Mouse (Mus musculus): ENCODE data around the gene Gsn. TPM values are rescaled to one million over a fixed set of nuclear protein-coding genes. Genes with fewer than 3 reads are reported as not detected.

Gsn gene
- polyA plus RNA-seq, 1 experiment from 2014 or later: 72.4 TPM

DNA sequence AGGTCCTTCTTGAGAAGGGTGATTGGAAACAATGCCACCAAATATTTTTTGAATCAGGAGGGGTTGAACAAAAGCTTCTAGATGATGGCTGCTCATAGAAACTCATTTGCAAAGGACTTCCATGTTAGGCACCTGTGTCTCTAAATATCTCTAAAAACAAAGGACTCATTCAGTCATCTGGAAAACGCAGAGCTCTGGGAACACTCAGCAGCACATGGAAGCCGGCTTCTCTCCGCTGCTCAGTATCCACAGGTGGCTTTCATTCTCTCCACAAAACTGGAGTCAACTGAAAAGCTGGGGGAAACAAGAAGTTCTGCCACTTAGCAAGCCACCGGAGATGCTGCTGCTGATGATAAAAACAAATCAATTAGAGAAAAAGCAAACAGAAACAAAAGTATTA lies 28.0 kb upstream of the Gsn start:
- WGBS: 48% methylated on average over 4 of the region's 4 CpGs
- ATAC-seq (ENCODE audit: low FRiP score): no peak
- no peaks in the 10 kb centered on the region for H3K9me3 ChIP-seq (replicated peaks)

DNA sequence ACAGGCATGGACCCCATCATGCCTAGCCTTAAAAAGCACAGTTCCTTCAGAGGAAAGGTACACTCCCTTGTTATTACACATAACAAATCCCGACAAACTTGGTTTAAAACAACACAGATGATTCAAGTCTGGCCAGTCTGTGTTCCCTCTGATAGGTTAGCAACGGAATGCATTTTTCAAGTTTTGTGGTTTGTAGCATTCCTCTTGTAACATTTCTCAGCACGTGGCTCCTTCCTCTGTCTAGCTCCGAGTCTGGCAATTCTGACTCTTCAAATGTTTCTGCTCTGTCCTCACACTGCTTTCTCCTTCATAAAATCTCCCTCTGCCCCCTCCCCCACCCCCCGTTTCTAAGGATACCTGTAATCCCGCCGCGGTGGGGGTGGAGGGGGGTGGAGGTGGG lies 26.0 kb upstream of the Gsn start:
- no peaks in the 10 kb centered on the region for H3K36me3 ChIP-seq
- WGBS: 37% methylated on average over 8 of the region's 8 CpGs
- no peak overlapping the region for H3K4me2 ChIP-seq (replicated peaks)
- H3K9me3 ChIP-seq (replicated peaks): no peaks in the 10 kb centered on the region
- H3K4me1 ChIP-seq: peaks cover 8% of the 10 kb centered on the region
- H3K9ac ChIP-seq: no peak overlapping the region
- H3K4me3 ChIP-seq: no peak overlapping the region
- H3K27ac ChIP-seq: no peak overlapping the region
- no peaks in the 10 kb centered on the region; the same call in 1 of the 2 replicates for H3K27me3 ChIP-seq
- no peak for ATAC-seq (ENCODE audit: low FRiP score)

More for the DNA sequence above, 28.0 kb upstream of the Gsn start:
- H3K4me3 ChIP-seq: no peak overlapping the region
- H3K27me3 ChIP-seq: no peaks in the 10 kb centered on the region; the same call in 1 of the 2 replicates
- no peak overlapping the region for H3K27ac ChIP-seq
- H3K9ac ChIP-seq: no peak overlapping the region
- H3K4me1 ChIP-seq: peaks cover 4% of the 10 kb centered on the region
- no peaks in the 10 kb centered on the region for H3K36me3 ChIP-seq
- no peak overlapping the region for H3K4me2 ChIP-seq (replicated peaks)

DNA sequence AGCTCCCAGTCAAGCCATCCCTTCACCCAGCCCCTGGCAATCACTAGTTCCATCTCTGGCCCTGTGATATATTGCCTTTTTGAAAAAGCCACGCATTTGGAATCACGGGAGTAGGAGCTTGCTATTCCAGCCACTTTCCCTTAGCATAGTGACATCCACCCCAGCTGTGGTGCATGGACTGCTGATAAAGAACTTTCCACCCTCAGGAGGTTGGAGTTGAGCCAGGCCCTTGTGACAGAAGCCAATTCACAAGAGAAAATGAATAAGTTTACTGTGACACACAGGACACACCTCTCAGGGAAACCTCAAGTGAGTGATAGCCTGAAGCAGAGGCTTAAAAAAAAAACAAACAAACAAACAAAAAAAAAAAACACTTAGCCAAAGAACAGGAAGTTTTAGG lies 24.3 kb upstream of the Gsn start:
- H3K27me3 ChIP-seq: no peaks in the 10 kb centered on the region; the same call in 1 of the 2 replicates
- no peaks in the 10 kb centered on the region for H3K36me3 ChIP-seq
- no peak overlapping the region for H3K4me3 ChIP-seq
- WGBS: 70% methylated on average over 2 of the region's 2 CpGs
- H3K9ac ChIP-seq: no peak overlapping the region
- H3K4me1 ChIP-seq: peaks cover 8% of the 10 kb centered on the region
- no peak overlapping the region for H3K4me2 ChIP-seq (replicated peaks)
- no peaks in the 10 kb centered on the region for H3K9me3 ChIP-seq (replicated peaks)
- no peak overlapping the region for H3K27ac ChIP-seq
- ATAC-seq (ENCODE audit: low FRiP score): no peak

DNA sequence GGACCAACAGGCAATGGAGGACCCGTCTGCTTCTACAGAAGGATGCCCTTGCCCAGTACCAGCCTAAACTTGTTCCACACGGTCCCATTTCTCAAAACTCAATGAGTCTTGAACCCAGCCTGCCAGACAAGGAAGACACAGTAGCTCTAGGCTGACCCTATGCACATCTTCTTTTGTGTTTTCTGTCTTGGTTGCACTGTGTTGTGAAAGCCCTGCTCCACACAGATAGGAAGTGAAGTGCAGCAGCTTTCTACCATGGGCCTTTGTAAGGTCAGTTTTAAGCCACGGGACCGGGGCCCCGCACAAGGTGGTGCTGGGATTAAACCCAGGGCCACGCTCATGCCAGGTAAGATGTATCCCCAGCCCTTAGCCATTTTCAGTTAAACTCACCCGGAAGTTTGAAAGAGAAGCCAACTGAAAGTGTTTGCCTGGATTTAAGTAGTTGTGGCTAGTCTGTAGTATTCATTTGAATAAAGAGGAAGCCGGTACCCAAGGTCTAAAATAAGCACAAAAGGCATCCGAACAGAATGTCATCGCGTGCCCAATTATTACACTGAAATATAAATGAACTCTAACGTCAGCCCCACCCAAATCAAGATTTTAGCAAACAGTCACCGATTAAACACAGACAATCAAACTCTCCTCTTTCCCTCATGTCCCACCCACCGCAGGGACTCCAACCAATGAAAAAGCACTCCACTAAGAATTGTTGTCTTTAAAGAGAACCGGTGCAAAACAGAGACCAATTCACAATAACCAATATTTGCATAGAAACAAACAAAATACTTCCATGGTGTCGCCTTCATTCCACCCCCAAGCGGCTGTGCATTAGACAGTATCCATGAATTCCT lies 23.4 kb upstream of the Gsn start:
- WGBS: 68% methylated on average over 17 of the region's 17 CpGs
- no peak for ATAC-seq (ENCODE audit: low FRiP score)
- Histone ChIP-seq H3K4me2 (replicated peaks) (no peak overlapping the region), H3K27me3 (no peaks in the 10 kb centered on the region; the same call in 1 of the 2 replicates), H3K9ac (no peak overlapping the region), H3K36me3 (no peaks in the 10 kb centered on the region), H3K9me3 (replicated peaks) (no peaks in the 10 kb centered on the region), H3K4me1 (peaks cover 8% of the 10 kb centered on the region), H3K27ac (no peak overlapping the region), H3K4me3 (no peak overlapping the region)

DNA sequence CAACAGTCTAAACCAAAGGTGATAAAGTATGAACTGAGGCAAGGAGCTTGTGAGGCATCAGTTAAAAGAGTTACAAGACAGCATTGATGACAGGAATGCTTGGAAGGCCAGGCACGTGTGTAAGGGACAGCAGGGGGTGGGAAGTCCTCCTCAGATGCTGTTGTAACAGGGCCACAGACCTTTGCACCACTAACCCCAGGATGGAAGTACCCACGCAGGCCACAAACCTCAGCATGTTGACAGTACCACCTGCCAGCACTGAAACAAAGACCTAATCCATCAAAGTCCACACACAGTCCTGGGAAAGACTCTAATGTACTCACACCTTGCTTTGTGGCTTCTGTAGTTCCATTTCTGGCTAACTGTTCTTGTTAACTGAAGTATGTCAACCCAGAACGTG lies 22.3 kb upstream of the Gsn start:
- WGBS: 18% methylated on average over 3 of the region's 3 CpGs
- H3K27ac ChIP-seq: no peak overlapping the region
- H3K4me3 ChIP-seq: no peak overlapping the region
- H3K9ac ChIP-seq: no peak overlapping the region
- H3K4me2 ChIP-seq (replicated peaks): no peak overlapping the region
- no peaks in the 10 kb centered on the region for H3K36me3 ChIP-seq
- H3K27me3 ChIP-seq: no peaks in the 10 kb centered on the region
- no peaks in the 10 kb centered on the region for H3K9me3 ChIP-seq (replicated peaks)
- peaks cover 8% of the 10 kb centered on the region for H3K4me1 ChIP-seq
- ATAC-seq (ENCODE audit: low FRiP score): no peak

DNA sequence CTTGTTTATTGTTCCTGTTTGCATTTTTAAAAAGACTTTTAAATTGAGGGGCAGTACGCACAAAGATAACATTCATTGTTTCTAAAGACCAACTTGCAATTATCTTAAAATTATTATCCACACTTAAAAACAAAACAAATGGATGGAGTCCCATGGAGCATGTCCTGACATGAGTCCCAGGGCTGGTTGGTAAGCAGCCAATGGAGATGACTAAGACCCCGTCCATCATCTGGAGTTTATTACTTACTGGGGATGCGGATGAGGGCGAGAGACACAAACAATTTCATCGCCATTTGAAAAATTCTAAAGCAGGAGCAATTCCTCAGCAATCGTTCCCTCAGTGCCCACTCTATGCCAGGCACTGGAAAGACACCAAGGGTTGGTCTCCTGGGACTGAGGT lies 21.2 kb upstream of the Gsn start:
- H3K9me3 ChIP-seq (replicated peaks): no peaks in the 10 kb centered on the region
- no peak overlapping the region for H3K27ac ChIP-seq
- WGBS: 81% methylated on average over 6 of the region's 6 CpGs
- no peak for ATAC-seq (ENCODE audit: low FRiP score)
- no peaks in the 10 kb centered on the region for H3K36me3 ChIP-seq
- no peaks in the 10 kb centered on the region for H3K27me3 ChIP-seq
- H3K4me3 ChIP-seq: no peak overlapping the region
- H3K9ac ChIP-seq: no peak overlapping the region
- peaks cover 8% of the 10 kb centered on the region for H3K4me1 ChIP-seq
- H3K4me2 ChIP-seq (replicated peaks): no peak overlapping the region

DNA sequence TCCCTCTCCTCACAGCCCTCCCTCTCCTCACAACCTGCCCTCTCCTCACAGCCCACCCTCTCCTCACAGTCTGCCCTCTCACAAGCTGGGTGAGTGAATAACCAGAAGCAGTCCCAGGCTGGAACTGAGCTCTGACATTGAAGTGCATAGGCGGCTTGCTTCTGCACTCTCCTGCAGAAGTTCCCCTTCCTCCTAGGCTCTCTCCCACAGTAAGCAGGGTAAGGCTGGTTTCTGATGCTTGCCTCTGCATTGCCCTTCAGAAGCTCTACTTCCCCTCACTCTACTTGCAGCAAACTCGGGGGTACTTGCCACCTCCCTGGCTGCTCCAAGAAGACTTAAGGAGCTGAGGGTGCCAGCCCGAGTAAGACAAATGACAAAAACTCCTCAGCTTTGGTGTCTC lies 11.9 kb upstream of the Gsn start:
- Histone ChIP-seq H3K4me3 (no peak overlapping the region), H3K9ac (no peak overlapping the region), H3K27me3 (no peaks in the 10 kb centered on the region), H3K27ac (no peak overlapping the region), H3K36me3 (no peaks in the 10 kb centered on the region), H3K4me2 (replicated peaks) (no peak overlapping the region), H3K9me3 (replicated peaks) (no peaks in the 10 kb centered on the region), H3K4me1 (no peaks in the 10 kb centered on the region)
- WGBS: 63% methylated on average over 3 of the region's 3 CpGs
- ATAC-seq (ENCODE audit: low FRiP score): no peak

DNA sequence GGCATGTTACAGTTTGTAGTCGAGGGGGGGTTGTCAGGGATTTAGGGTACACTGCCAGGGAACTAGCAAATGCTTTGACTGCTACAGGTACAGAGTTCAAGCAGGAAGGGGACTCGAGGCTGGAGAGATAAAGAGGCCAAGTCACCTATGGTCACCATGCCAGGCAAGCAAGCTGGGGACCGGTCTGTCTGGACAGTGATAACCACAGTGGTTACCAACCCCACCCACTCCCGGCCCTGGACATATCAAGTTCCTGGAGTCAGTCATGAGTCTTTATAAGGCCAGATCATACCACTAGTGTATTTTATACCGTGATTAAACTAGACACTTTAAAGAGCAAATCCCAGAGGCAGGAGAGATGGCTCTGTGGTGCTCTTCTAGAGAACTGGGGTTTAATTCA lies 8.4 kb upstream of the Gsn start:
- H3K4me1 ChIP-seq: peaks cover 4% of the 10 kb centered on the region; the same call in 1 of the 2 replicates
- H3K27ac ChIP-seq: no peak overlapping the region
- no peak for ATAC-seq (ENCODE audit: low FRiP score)
- no peaks in the 10 kb centered on the region for H3K9me3 ChIP-seq (replicated peaks)
- no peak overlapping the region for H3K4me2 ChIP-seq (replicated peaks)
- H3K9ac ChIP-seq: no peak overlapping the region
- H3K27me3 ChIP-seq: peaks cover 2% of the 10 kb centered on the region
- WGBS: 68% methylated on average over 5 of the region's 5 CpGs
- no peaks in the 10 kb centered on the region for H3K36me3 ChIP-seq
- H3K4me3 ChIP-seq: no peak overlapping the region

DNA sequence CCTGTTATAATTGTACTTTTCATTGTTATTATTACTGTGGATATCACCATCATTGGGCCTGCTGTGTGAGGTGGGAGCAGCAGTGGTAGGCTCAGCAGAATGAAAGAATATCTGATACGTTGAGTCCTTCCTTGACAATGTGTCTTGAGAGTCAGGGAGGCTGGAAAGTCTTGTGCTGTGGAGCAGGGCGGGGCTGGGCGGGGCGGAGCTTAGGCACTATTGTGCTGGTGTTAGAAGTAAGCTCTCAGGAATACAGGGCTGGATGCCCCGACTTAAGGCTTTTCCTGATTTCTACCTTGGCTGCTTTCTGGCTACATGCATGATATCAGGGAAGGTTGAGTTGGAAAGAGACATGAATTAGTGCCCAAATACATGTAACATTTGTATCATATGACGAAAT lies 3.4 kb upstream of the Gsn start:
- no peak overlapping the region for H3K4me2 ChIP-seq (replicated peaks)
- no peaks in the 10 kb centered on the region for H3K36me3 ChIP-seq
- no peak for ATAC-seq (ENCODE audit: low FRiP score)
- H3K4me1 ChIP-seq: peaks cover 9% of the 10 kb centered on the region
- H3K4me3 ChIP-seq: no peak overlapping the region
- H3K27me3 ChIP-seq: peaks cover 33% of the 10 kb centered on the region
- H3K9me3 ChIP-seq (replicated peaks): no peaks in the 10 kb centered on the region
- H3K27ac ChIP-seq: no peak overlapping the region
- WGBS: 33% methylated on average over 6 of the region's 6 CpGs
- H3K9ac ChIP-seq: no peak overlapping the region

DNA sequence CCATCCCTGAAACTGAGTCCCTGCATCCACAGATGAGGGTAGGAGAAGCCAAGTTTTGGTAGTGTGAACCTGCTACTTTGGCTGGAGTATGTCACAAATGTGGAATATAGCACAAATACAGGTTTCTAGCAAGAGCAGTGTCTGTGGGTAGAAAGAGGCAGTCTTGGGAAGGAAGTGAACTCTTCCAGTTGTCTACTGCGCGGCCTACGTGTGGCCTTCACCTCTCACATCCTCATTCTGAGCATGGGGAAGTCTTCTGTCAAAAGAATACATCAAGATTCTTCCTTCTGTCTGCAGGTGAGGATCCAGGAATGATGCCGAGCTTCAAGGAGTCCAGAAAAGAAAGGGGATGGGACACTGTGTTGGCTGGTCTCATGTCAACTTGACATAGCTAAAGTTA lies 2.4 kb upstream of the Gsn start:
- Histone ChIP-seq H3K27me3 (peaks cover 35% of the 10 kb centered on the region), H3K9ac (no peak overlapping the region), H3K4me1 (peaks cover 9% of the 10 kb centered on the region), H3K27ac (no peak overlapping the region), H3K9me3 (replicated peaks) (no peaks in the 10 kb centered on the region), H3K4me2 (replicated peaks) (no peak overlapping the region), H3K36me3 (no peaks in the 10 kb centered on the region), H3K4me3 (no peak overlapping the region)
- 93% methylated on average over 4 of the region's 4 CpGs for WGBS
- ATAC-seq (ENCODE audit: low FRiP score): no peak

DNA sequence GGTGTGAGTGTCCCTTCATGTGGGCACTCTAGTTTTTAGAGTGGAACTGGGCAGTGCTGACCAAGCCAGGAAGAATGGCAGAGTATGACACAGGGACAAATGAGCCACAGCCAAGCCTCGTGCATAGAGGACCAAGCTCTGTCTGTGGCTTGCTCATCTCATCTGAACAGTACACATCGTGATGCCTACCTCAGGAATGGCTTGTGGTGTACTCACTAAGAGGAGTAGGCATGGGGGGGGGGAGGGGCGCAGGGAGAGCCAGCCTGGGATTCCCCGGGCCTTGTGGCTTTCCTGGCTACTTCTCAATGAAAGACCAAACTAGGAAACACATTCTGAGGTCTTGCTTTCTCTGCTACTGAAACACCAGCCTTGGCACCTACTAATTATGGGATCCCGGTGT lies 1.2 kb upstream of the Gsn start:
- Histone ChIP-seq H3K27ac (no peak overlapping the region), H3K9ac (no peak overlapping the region), H3K27me3 (peaks cover 35% of the 10 kb centered on the region), H3K9me3 (replicated peaks) (no peaks in the 10 kb centered on the region), H3K4me2 (replicated peaks) (no peak overlapping the region), H3K4me1 (peaks cover 18% of the 10 kb centered on the region), H3K36me3 (no peaks in the 10 kb centered on the region), H3K4me3 (no peak overlapping the region)
- ATAC-seq (ENCODE audit: low FRiP score): no peak
- WGBS: 66% methylated on average over 5 of the region's 5 CpGs

DNA sequence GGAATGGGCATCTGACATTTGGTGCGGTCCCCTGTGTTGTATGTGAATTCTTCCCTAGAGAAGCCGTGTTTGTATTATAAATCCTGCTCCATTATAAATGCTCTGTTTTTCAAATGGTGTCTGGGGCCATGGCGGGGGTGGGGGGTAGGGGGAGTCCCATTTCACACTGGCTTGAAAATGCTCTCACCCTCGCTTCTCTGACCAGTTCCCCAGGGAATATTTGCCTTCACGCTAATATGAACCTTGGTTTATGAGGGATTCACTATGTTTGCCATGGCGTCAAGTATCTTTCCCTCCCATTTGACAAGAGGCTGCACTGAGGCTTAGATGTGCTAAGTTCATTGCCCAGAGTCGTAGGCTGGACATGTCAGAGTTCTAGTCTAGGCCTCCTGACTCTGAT lies 718 bp upstream of the Gsn start:
- WGBS: 66% methylated on average over 7 of the region's 7 CpGs
- H3K27me3 ChIP-seq: peaks cover 35% of the 10 kb centered on the region
- H3K27ac ChIP-seq: no peak overlapping the region
- H3K4me3 ChIP-seq: no peak overlapping the region
- peak overlapping the region; percentile 88 for H3K4me2 ChIP-seq (replicated peaks)
- ATAC-seq (ENCODE audit: low FRiP score): no peak
- H3K4me1 ChIP-seq: peaks cover 14% of the 10 kb centered on the region
- H3K36me3 ChIP-seq: no peaks in the 10 kb centered on the region
- no peak overlapping the region for H3K9ac ChIP-seq
- no peaks in the 10 kb centered on the region for H3K9me3 ChIP-seq (replicated peaks)

DNA sequence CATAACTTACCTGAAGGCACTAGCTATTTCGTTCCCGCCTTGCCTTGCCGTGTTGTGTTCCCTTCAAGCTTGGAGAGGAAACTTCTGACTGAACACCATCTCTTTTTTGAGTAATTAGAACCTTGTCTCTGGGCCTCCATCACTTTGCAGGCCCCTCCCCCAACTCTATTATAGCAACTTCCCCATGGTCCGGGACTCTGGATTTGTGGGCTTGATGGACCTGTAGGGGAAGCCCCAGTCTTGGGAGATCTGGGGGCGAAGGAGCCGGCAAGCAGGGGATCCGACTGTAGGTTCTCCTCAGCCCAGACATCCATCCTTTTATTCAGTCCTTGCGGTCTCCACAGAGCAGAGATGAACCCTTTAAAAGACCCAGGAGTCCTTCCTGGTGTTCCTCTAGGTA lies 752 bp downstream of the Gsn start:
- 42% methylated on average over 8 of the region's 8 CpGs for WGBS
- H3K9ac ChIP-seq: no peak overlapping the region; the same call in 1 of the 2 replicates

More for the DNA sequence above, 752 bp downstream of the Gsn start:
- Histone ChIP-seq H3K36me3 (no peaks in the 10 kb centered on the region), H3K4me3 (peak overlapping the region; percentile 53), H3K9me3 (replicated peaks) (no peaks in the 10 kb centered on the region), H3K27me3 (peaks cover 35% of the 10 kb centered on the region), H3K4me1 (peaks cover 14% of the 10 kb centered on the region), H3K4me2 (replicated peaks) (peak overlapping the region; percentile 88), H3K27ac (no peak overlapping the region)
- ATAC-seq (ENCODE audit: low FRiP score): no peak

Measured in hindbrain, embryonic 12.5 days (tissue).